Mouse (Mus musculus) frontal cortex, adult (tissue): ENCODE measurements at regions not wholly inside any gene's neighbourhood (a gene's known extent, or its start where the extent isn't known, plus 50 kb on each side); places are given as distances from the start of the nearest gene placed in this dataset.
A peak's percentile ranks its signal among the peaks of the same experiment; 100 is the strongest.

ENCODE experiments used
- ATAC-seq: cut with Nextera tagmentation; 2 replicates; pipeline ENCODE4 v1.9.2; 2017; ENCODE audit warnings: mild to moderate bottlenecking, moderate library complexity, mixed read lengths; ENCODE audit not compliant: low TSS enrichment

GRCm38 (mm10) chrX:158451792-158452191 lies 408.7 kb upstream of the Cnksr2 start:
- ATAC-seq: no peak

- ATAC-seq: no peak
Measured at GRCm38 (mm10) chrX:158423554-158424258, 380.6 kb upstream of the Cnksr2 start.

- peak; percentile 81 for ATAC-seq
Measured at GRCm38 (mm10) chrX:158394184-158394894, 351.2 kb upstream of the Cnksr2 start.

- ATAC-seq: no peak
Measured at GRCm38 (mm10) chrX:158375791-158376190, 332.7 kb upstream of the Cnksr2 start.

- no peak for ATAC-seq
Measured at GRCm38 (mm10) chrX:158373219-158373618, 330.1 kb upstream of the Cnksr2 start.
